Mouse (Mus musculus) right cerebral cortex, postnatal 10 days (tissue): ENCODE results near the gene Sorcs3.

Source experiments
- DNase-seq, 2 experiments: peaks; one replicate each; pipeline ENCODE4 v3.0.0; 2021; ENCODE audit warnings: low spot score in 2 of 2

The Sorcs3 gene

GRCm38 (mm10) chr19:48283217-48283616, 77.4 kb downstream of the Sorcs3 start:
- DNase-seq, result no peak

DNA sequence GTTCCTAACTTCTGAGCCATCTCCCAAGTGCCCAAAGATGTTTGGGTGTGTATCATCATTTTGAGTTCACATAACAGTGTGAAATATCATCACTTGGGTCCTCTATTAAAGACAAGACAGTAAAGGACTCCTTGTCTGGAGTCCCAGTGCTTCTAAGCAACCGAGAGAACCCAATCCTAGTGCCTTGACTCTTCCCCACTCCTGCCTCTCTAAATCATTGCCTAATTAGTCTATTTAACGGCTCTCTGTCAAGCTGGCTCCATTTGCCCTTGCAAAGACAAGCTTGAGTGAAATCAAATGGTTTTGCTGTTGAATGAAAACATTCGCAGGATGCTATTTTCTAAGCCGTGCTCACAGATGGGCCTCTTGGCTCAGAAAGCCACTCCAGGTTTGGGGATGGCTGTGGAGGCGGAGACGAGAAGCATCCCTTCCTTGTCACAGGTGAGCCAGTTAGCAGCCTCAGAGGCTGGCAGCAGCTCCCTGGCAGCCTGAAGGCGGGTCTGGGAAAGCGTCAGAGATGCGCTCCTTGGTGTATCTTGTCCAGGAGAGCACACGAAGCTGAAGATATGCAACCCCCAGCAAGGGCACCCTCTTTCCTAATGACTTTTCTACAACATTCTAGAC, 79.9 kb downstream of the Sorcs3 start:
- DNase-seq, result peak; percentile 32 to 41

GRCm38 (mm10) chr19:48294251-48294650, 88.4 kb downstream of the Sorcs3 start:
- DNase-seq, result no peak

DNA sequence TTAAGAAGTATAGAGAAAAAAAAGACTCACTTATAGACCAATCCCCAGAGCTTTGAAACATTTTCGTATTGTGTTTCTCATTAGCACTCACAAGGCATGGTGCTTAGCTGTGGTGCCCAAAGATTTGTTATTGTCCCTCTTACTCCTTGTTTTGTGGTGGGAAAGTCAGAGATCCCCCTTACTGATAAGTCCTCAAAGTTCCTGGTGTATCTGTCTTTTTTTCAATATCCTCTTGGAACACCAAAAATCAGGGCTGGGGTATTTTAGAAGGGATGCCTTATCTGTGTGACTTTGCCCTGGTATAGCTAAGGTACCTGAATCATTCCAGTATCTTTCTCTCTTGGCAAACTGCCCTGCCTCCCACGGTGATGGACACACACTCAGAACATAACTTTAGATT, 92.6 kb downstream of the Sorcs3 start:
- DNase-seq, result no peak

DNA sequence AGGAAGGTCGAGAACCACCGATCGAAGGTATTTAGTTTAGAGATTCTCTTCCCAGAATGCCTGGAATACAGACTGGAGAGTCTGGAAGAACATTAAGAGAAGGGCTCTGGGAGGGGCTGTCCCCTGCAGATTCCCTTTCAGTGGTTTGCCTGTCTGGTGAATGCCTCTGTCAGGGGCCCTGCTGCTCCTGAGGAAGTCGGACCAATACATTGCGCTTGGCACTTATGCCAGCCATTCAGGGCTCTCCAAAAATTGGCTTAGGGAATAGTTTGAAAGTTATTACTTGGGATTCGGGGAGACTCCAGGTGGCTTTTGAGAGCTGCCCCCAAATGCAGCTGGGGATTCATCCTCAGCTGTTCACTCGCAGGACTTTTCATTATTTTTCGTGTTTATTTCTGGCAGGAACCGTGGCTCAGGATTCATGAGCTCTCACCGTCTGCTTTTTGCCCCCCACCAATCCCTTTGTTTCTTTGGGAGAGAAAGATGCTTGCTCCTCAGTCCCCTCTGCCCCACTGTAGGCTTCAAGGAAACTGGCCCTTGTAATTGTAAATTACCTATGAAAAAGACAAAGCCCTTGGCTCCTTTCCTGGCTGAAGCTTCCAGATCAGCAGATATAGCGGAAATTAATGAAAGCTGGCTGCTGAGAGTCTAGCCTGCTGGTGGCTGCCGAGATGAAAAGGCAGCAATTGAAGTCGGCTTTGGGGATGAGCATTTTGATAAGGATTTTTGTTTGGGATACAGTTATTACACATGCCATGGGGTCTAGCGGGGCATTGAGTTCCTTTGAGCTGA, 94.8 kb downstream of the Sorcs3 start:
- no peak for DNase-seq

GRCm38 (mm10) chr19:48301300-48301699, 95.5 kb downstream of the Sorcs3 start:
- no peak for DNase-seq

GRCm38 (mm10) chr19:48308341-48308740, 102.5 kb downstream of the Sorcs3 start:
- DNase-seq, result no peak

GRCm38 (mm10) chr19:48309531-48310337, 103.9 kb downstream of the Sorcs3 start:
- DNase-seq, result no peak

- no peak for DNase-seq
Observed at GRCm38 (mm10) chr19:48310338-48310710, 104.5 kb downstream of the Sorcs3 start.

DNA sequence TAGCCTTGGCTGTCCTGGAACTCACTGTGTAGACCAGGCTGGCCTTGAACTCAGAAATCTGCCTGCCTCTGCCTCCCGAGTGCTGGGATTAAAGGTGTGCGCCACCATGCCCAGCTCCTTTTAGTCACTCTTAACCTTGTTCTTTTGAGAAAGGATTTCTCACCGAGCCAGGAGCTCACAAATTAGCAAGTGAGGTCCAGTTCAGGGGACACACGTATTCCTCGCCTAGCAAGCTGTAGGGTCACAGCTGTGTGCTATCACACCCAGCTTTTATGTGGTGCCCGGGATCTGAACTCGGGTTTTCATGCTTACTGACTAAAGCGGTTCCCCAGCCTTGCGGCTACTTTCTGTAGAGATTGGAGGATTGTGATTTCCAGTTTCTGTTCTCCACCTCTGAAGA, 108.0 kb downstream of the Sorcs3 start:
- no peak for DNase-seq

DNA sequence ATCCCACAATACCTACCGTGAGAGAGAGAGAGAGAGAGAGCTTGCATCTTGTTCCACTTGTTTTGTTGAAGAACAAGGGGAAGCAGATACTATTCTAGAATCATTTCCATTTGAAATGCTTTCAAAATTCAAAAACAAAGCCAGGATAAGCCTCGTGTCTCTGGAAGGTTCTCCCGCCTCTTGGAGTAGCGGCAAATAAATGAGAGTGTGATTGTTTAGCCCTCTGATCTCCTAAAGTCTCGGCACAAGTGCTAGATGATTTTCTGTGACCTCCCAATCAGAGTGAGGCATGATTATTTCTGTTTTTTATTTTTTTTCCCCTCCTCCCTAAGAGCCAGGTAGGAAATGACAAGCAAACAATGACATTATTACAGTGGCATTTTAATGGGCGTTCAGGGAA, 121.3 kb downstream of the Sorcs3 start:
- DNase-seq, result no peak

DNA sequence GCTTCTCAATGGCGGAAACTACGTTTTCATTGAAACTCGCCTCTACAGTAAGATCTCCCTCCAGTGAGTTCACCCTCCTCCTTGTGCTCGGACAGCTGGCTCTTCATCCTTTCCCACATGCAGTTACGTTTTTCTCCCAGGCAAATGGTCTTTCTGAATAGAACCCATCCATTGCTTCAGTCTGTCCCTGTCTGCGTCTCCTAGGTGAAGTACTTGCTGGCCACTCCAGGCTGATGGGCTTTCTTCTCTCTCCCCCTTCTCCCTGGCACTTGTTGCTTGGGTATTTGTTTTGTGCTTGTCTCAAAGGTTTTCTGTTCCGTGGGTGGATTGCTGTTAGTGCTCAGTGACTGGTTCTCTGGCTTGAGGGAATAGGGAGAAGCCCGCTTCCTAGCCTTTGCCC, 122.3 kb downstream of the Sorcs3 start:
- DNase-seq, result no peak

DNA sequence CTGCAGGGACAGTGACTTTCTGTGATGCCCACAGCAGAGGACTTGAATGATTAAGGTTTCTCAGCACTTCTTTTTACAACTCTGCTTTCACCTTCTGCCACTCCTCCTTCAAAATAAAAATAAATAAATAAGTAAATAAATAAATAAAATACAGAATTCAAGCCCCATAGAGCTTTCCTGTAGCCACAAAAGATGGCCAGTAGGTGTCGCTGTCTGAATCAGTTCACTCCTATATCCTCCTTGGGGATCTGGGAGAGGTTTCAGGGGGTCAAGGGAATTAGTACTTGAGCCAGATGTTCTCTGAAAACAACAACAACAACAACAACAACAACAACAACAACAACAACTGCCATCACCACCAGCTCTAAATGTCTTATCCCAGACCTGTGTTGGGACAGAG, 125.8 kb downstream of the Sorcs3 start:
- no peak for DNase-seq

GRCm38 (mm10) chr19:48333085-48333484, 127.3 kb downstream of the Sorcs3 start:
- no peak for DNase-seq

DNA sequence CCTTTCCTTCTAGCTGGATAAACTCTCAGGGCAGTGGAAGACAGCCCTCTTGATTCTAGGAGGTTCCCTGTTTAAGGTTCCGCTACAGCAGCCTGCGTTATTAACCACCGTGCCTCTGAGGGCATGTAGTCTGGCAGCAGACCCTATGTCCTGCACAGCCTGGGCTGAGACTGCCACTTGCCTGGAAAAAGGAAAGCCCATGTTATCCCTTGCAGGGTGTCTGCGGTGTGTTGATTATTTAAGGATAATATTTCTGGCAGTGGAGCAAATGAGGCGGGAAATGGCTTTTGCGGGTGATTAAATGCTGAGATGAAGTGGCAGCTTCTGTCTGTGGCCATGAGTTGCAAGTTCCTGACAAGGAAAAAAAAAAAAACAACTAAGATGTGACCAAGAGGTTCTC, 131.6 kb downstream of the Sorcs3 start:
- no peak for DNase-seq

- DNase-seq, result no peak
Observed at GRCm38 (mm10) chr19:48338098-48338497, 132.3 kb downstream of the Sorcs3 start.

- DNase-seq, result no peak
Observed at GRCm38 (mm10) chr19:48342770-48343169, 136.9 kb downstream of the Sorcs3 start.

DNA sequence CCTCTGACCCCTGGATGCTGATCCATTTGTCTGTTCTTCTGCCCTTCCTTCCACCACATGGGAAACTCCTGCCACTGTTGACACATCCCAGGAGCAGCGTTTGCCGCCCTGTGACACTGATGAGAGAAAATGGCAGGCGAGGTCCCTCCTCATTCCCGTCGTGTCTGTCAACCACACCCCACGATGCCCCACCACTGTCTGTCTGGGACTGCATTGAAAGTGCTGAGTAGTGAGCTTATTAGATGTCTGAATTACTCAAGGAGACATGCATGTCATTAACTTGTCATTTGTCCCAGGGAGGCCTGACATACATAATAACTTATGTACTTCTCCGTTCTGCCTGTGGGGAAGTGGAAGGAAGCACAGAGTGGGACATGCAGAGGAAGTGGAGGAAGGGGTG, 137.6 kb downstream of the Sorcs3 start:
- DNase-seq, result no peak

GRCm38 (mm10) chr19:48347116-48347515, 141.3 kb downstream of the Sorcs3 start:
- no peak for DNase-seq

DNA sequence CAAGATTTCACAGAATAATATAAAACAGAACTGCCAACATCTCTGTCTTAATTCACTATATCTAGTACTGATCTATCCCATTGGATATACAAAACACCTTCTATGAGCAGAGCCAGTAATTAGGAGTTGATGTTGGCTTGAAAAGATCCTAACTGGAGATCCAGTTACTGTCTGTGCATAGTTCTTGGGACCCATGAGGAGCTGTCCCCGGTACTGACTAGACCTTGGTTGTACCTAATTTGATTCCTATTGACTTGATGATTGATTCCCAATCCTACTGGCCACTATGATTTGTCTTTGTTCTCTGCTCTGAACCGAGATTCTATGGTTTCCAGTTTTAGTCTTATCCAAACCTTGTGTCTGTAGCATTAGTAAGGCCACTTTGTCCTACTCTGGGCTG, 151.0 kb downstream of the Sorcs3 start:
- DNase-seq, result no peak

DNA sequence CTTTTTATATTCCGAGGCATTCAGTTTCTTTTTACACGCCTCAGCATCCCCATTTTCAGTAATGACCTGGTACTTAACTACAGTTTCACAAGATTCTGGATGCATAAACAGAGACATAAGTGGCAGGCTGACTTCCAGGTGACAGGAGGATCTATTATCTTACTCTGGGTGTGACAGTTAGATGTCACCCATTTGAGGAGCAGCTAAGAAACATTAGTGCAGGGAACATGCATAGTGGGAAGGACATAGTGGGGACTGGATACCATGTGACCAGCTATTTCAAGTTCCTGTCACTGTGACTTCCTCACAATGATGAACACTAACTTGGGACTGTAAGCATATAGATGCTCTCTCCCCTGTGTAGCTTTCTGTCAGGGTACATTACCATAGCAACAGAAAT, 156.3 kb downstream of the Sorcs3 start:
- DNase-seq, result no peak

DNA sequence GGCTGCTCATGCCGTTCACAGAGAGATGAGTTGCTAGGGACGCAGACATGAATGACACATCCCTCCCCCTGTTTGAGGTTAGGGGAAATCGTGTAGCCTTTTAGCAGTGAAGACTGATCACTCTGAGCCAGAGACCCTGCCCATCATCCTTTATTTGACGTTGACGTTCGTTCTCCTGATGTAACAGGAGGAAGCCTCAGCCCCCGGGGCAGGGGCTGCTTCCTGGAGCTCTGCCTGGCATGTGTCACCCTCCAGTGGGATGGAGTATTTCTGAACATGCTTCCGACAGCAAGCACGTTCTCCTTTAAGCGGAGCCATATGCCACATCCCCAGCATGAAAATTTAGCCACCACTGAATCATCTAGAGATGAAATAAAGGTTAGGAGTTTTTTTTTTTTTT, 162.2 kb downstream of the Sorcs3 start:
- DNase-seq, result peak; percentile 65 to 83

DNA sequence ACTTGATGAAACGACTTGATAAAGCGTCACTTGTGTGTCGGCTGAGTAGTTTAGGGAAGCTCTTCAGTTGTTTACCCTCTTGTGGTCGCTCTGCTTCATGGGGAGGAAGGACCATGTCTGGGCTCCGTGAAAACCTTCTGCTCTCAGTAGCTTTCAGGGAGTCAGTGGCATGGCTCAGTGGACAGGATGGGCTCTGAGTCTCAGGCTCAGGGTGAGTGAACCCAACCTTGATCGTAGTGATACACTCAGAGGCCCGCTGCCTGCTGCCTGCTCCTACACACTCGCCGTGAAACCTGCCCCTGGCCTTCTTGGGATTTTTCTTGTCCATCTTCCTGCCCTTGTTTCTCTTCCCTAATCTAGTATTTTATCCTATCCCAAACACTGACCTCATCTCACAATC, 166.0 kb downstream of the Sorcs3 start:
- DNase-seq, result no peak
